Comparison of ENCODE assay signal across 9 mouse cellular contexts in the genomic region with DNA sequence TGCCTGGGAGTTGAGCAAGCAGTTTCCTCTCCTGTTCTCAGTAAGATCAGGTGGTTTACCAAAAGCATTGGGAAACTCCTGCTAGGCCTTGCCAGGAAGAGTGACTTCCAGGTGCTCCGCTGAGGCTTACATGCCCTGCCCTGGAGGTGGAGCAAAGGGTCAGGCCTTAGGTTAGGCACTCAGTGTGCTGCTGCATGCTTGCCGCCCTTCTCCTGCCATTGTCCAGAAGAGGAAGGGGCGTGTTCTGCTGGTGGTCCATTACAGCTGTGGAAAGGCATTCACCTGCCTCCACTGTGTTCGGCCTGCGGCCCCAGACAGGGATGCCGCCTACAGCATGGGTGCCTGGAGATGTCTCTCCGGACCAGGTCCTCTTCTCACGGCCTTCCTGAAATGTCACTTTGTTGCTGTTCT. TPM values are rescaled to one million over a fixed set of nuclear protein-coding genes. Genes with fewer than 3 reads are reported as not detected.
DNase-seq lines count a peak whose midpoint lies in the region; ATAC-seq and TF ChIP-seq lines count a peak whose summit lies in the region.
"Had no signal": no experiment of that assay in that cellular context is flagged by ENCODE, and none has a peak within 500 bp of the region (broad histone marks: within the 10 kb centered on the region; RNA-seq: fewer than 3 reads in every experiment).

No protein-coding gene starts in this region.

- H3K4me1 ChIP-seq in heart, embryonic 11.5 days (ENCODE audit: control insufficient read depth, insufficient read depth, low read length): peaks cover 26% of the 10 kb centered on the region
- H3K4me1 ChIP-seq in liver, embryonic 12.5 days: peaks cover 32% of the 10 kb centered on the region
- H3K4me1 ChIP-seq in stomach, embryonic 16.5 days (ENCODE audit: control insufficient read depth, insufficient read depth, low read length): no peaks in the 10 kb centered on the region
- no peaks in the 10 kb centered on the region; the same call in 1 of the 2 replicates for H3K4me1 ChIP-seq in cerebellum, adult 2 months (ENCODE audit: control insufficient read depth, insufficient read depth, low read length)

- ATAC-seq in heart, embryonic 11.5 days (replicated peaks; ENCODE audit: insufficient number of reproducible peaks, low FRiP score, low TSS enrichment): no peak
- ATAC-seq in liver, embryonic 12.5 days: 0 out of 2 replicates have a peak, but pooled peaks have one; percentile 12
- ATAC-seq in stomach, embryonic 16.5 days (ENCODE audit: insufficient read depth, low FRiP score): no peak
- ATAC-seq in frontal cortex, adult (ENCODE audit: low TSS enrichment): no peak

- DNase-seq in layer of hippocampus, adult 2 months (ENCODE audit: low spot score in 2 of 2): no peak
- DNase-seq in layer of hippocampus, adult 9-11 months: no peak
- DNase-seq in natural killer cell, adult 2 months (ENCODE audit: low spot score in 2 of 2): no peak
- DNase-seq in cerebellum, adult 2 months: no peak

- no peak overlapping the region for H3K4me2 ChIP-seq in heart, embryonic 11.5 days
- no peak overlapping the region for H3K4me2 ChIP-seq in liver, embryonic 12.5 days
- H3K4me2 ChIP-seq in stomach, embryonic 16.5 days (ENCODE audit: low read depth, low read length): no peak overlapping the region

- 77% methylated on average over 8 of the region's 8 CpGs for WGBS in heart, embryonic 11.5 days (ENCODE audit: insufficient replicate concordance)
- WGBS in liver, embryonic 12.5 days (ENCODE audit: insufficient replicate concordance): 73% methylated on average over 8 of the region's 8 CpGs
- WGBS in stomach, embryonic 16.5 days: 79% methylated on average over 8 of the region's 8 CpGs
- WGBS in cerebellum, adult 2 months: 92% methylated on average over 8 of the region's 8 CpGs

- H3K27ac ChIP-seq in layer of hippocampus, adult 2 months: peak overlapping the region; percentile 43; the same call in 1 of the 2 replicates
- H3K27ac ChIP-seq in heart, embryonic 11.5 days (ENCODE audit: low read depth, low read length): peak overlapping the region; percentile 70
- H3K27ac ChIP-seq in liver, embryonic 12.5 days: peak overlapping the region; percentile 67
- peak overlapping the region; percentile 72 for H3K27ac ChIP-seq in stomach, embryonic 16.5 days (ENCODE audit: low read length)
- no peak overlapping the region for H3K27ac ChIP-seq in cerebellum, adult 2 months (ENCODE audit: insufficient read depth, low read length)

- H3K9me3 ChIP-seq in heart, embryonic 11.5 days (replicated peaks; ENCODE audit: control insufficient read depth, low read length): no peaks in the 10 kb centered on the region
- H3K9me3 ChIP-seq in liver, embryonic 12.5 days (replicated peaks): no peaks in the 10 kb centered on the region
- H3K9me3 ChIP-seq in stomach, embryonic 16.5 days (replicated peaks; ENCODE audit: control insufficient read depth, low read length): no peaks in the 10 kb centered on the region

- no peak for TF ChIP-seq POLR2A in cerebellum, adult 2 months (IDR thresholded peaks at IDR 0.05; ENCODE audit: borderline replicate concordance, insufficient read depth, low read length)

- H3K9ac ChIP-seq in heart, embryonic 11.5 days (ENCODE audit: low read depth, low read length): 0 out of 2 replicates have a peak overlapping the region, but pooled peaks have one; percentile 39
- H3K9ac ChIP-seq in liver, embryonic 12.5 days: no peak overlapping the region
- no peak overlapping the region for H3K9ac ChIP-seq in stomach, embryonic 16.5 days (ENCODE audit: low read length)

- TF ChIP-seq CTCF in layer of hippocampus, adult 2 months (conservative IDR thresholded peaks at IDR 0.05): no peak
- TF ChIP-seq CTCF in cerebellum, adult 2 months (IDR thresholded peaks at IDR 0.05; ENCODE audit: borderline replicate concordance, insufficient read depth, low read depth, low read length): no peak

- no peaks in the 10 kb centered on the region; the same call in 1 of the 2 replicates for H3K36me3 ChIP-seq in heart, embryonic 11.5 days (ENCODE audit: control insufficient read depth, insufficient read depth, low read length)
- H3K36me3 ChIP-seq in liver, embryonic 12.5 days: peaks cover 48% of the 10 kb centered on the region
- no peaks in the 10 kb centered on the region; the same call in 1 of the 2 replicates for H3K36me3 ChIP-seq in stomach, embryonic 16.5 days (ENCODE audit: control insufficient read depth, insufficient read depth, low read length)

- no peaks in the 10 kb centered on the region for H3K27me3 ChIP-seq in heart, embryonic 11.5 days (ENCODE audit: control insufficient read depth, insufficient read depth, low read length)
- H3K27me3 ChIP-seq in liver, embryonic 12.5 days (replicated peaks): no peaks in the 10 kb centered on the region
- no peaks in the 10 kb centered on the region for H3K27me3 ChIP-seq in stomach, embryonic 16.5 days (ENCODE audit: control insufficient read depth, insufficient read depth, low read length)
- H3K27me3 ChIP-seq in cerebellum, adult 2 months (ENCODE audit: control insufficient read depth, insufficient read depth, low read length): no peaks in the 10 kb centered on the region

- no peak overlapping the region for H3K4me3 ChIP-seq in layer of hippocampus, adult 2 months
- H3K4me3 ChIP-seq in heart, embryonic 11.5 days (ENCODE audit: low read depth, low read length): no peak overlapping the region
- no peak overlapping the region for H3K4me3 ChIP-seq in liver, embryonic 12.5 days
- no peak overlapping the region for H3K4me3 ChIP-seq in stomach, embryonic 16.5 days (replicated peaks; ENCODE audit: low read length)
- H3K4me3 ChIP-seq in cerebellum, adult 2 months (replicated peaks; ENCODE audit: insufficient read depth, low read depth, low read length): no peak overlapping the region

RNA-seq across cellular contexts. Expression of a gene that starts 9.6 kb away (rescaled TPM):
- 1 to 10 TPM; 2.1 to 2.3 TPM for total RNA-seq in layer of hippocampus, adult 2 months (2021)
- polyA plus RNA-seq in heart, embryonic 11.5 days (2014; fragmentation: Nextera tagmentation; extraction: Ambion mirVana): 1.8 and 2.0 TPM in 2 replicates
- 0.49 and 0.51 TPM in 2 replicates for polyA plus RNA-seq in liver, embryonic 12.5 days (2016; fragmentation: Nextera tagmentation; extraction: Ambion mirVana)
- 10.1 and 11.4 TPM in 2 replicates for polyA plus RNA-seq in stomach, embryonic 16.5 days (2015; fragmentation: Nextera tagmentation; extraction: Ambion mirVana)
- polyA plus RNA-seq in cerebellum, adult 2 months (2012; rRNA removed): 1.9 and 2.4 TPM in 2 replicates

RNA-seq across cellular contexts. Expression of a gene that starts 16.9 kb away (rescaled TPM):
- total RNA-seq in layer of hippocampus, adult 2 months (2021): under 1 TPM in 1 of 2 experiments, not detected in 1; 0.36 TPM
- polyA plus RNA-seq in heart, embryonic 11.5 days (2014; fragmentation: Nextera tagmentation; extraction: Ambion mirVana): not detected in 2 replicates
- polyA plus RNA-seq in liver, embryonic 12.5 days (2016; fragmentation: Nextera tagmentation; extraction: Ambion mirVana): 8.8 and 9.2 TPM in 2 replicates
- 5.6 and 7.7 TPM in 2 replicates for polyA plus RNA-seq in stomach, embryonic 16.5 days (2015; fragmentation: Nextera tagmentation; extraction: Ambion mirVana)
- polyA plus RNA-seq in cerebellum, adult 2 months (2012; rRNA removed): 0.14 and 0.47 TPM in 2 replicates
- polyA plus RNA-seq: small intestine, adult 2 months had no signal

RNA-seq across cellular contexts. Expression of a gene that starts 44.0 kb away (rescaled TPM):
- 10 to 100 TPM; 21.6 to 24.5 TPM for total RNA-seq in layer of hippocampus, adult 2 months (2021)
- 16.0 and 18.2 TPM in 2 replicates for polyA plus RNA-seq in heart, embryonic 11.5 days (2014; fragmentation: Nextera tagmentation; extraction: Ambion mirVana)
- 16.1 and 17.3 TPM in 2 replicates for polyA plus RNA-seq in liver, embryonic 12.5 days (2016; fragmentation: Nextera tagmentation; extraction: Ambion mirVana)
- polyA plus RNA-seq in stomach, embryonic 16.5 days (2015; fragmentation: Nextera tagmentation; extraction: Ambion mirVana): 22.6 and 26.4 TPM in 2 replicates
- 34.3 and 36.5 TPM in 2 replicates for polyA plus RNA-seq in cerebellum, adult 2 months (2012; rRNA removed)

RNA-seq across cellular contexts. Expression of a gene that starts 54.2 kb away (rescaled TPM):
- 10 to 100 TPM; 27.6 to 28.6 TPM for total RNA-seq in layer of hippocampus, adult 2 months (2021)
- 1.4 and 1.7 TPM in 2 replicates for polyA plus RNA-seq in heart, embryonic 11.5 days (2014; fragmentation: Nextera tagmentation; extraction: Ambion mirVana)
- 74.1 and 74.2 TPM in 2 replicates for polyA plus RNA-seq in liver, embryonic 12.5 days (2016; fragmentation: Nextera tagmentation; extraction: Ambion mirVana)
- 15.6 and 15.7 TPM in 2 replicates for polyA plus RNA-seq in stomach, embryonic 16.5 days (2015; fragmentation: Nextera tagmentation; extraction: Ambion mirVana)
- polyA plus RNA-seq in cerebellum, adult 2 months (2012; rRNA removed): 76.7 and 82.8 TPM in 2 replicates
